Mouse (Mus musculus): Measurements from ENCODE around the gene Hsd17b1.
A peak's percentile ranks its signal among the peaks of the same experiment; 100 is the strongest.

Gene Hsd17b1

GRCm38 (mm10) chr11:101061049-101061448 is 17.2 kb upstream of the Hsd17b1 start:
- DNase-seq (ENCODE audit: low spot score) = no peak

- peak; percentile 79 for DNase-seq (ENCODE audit: low spot score)
These were observed 15.9 kb upstream of the Hsd17b1 start for GRCm38 (mm10) chr11:101062165-101062884.

DNA sequence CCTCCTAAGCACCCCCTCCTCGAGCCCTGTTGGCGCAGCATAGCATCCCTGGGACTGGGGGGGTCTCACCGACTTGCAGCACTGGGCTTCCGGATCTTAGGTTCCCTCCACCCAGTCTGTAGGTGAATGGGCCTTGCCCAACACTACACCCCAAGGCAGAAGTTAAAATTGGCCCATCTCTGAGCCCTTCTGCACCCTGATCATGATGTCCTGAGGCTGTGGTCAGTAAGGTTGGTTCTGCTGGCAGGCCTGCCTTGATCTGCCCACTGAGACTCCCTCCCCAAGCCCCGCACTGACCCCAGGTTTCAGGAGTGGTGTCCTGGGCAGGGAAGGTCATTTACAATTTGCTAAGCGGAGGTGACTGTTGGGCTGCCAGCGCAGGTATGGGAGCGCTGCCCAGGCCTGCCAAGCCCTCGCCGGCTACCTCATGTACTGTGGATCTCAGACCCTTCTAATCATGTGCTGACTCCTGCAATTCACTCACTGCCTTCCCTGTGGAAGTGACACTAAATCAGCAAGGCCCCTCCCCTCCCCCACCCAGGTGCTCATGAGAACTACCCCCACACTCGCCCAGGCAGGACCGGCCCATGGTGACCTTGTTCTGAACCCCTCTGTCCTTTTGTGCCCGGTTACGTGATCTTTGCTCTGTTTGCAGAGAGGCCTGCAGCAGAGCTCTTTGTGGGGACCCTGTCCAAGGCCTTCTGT is 15.1 kb upstream of the Hsd17b1 start:
- DNase-seq (ENCODE audit: low spot score) = no peak

DNA sequence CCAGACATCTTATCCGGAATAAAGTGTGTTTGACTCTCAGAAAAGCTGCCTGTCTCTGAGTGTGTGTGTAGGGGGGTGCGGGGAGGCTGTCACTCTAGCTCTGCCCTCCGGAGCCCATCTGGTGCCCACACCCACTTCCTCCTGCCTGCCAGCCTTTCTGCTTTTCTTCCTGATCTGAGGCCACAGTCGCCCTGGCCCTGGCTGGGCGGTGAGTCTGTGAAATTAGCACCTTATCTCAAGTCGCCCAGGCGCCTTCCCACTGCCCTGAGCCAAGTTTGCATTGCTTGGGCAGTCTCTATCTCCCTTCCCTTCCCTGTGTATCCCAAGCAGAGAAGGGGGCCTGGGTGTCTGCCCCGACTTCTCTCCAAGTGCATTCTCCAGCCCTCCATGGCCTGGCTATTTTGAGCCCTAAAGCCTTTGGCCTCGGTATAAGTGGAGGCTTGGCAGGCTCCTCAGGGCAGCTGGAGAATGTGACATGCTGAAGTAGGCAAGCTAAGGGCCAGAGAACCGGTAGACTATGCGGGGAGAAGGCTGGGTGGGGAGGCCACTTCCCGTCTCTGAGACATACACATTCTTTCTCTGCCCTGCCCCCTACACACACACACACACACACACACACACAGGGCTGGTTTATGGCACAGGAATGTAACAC is 14.4 kb upstream of the Hsd17b1 start:
- DNase-seq (ENCODE audit: low spot score) = peak; percentile 88

- no peak for DNase-seq (ENCODE audit: low spot score)
These were observed 13.7 kb upstream of the Hsd17b1 start for GRCm38 (mm10) chr11:101064462-101064861.

DNA sequence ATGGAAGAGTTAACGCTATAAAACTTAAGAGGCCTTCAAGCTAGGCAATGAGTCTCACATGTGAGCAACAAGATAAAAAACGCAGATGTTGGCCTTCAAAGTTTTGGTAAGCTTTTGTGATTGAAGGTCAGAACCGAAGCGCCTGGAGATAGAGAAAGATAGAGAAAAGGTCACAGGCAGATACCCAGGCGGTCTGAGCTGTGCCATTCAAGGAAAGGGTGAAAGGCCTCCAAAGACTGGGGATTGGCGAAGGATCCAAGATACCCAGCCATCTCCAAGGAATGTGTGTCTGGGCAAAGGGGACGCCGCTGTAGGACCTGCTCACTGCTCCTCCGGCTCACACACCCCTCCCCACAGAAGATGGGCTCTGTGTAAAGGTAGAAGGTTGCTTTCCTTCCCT is 13.2 kb upstream of the Hsd17b1 start:
- DNase-seq (ENCODE audit: low spot score) = no peak

GRCm38 (mm10) chr11:101066549-101067412 is 11.4 kb upstream of the Hsd17b1 start:
- DNase-seq (ENCODE audit: low spot score) = peak; percentile 83

DNA sequence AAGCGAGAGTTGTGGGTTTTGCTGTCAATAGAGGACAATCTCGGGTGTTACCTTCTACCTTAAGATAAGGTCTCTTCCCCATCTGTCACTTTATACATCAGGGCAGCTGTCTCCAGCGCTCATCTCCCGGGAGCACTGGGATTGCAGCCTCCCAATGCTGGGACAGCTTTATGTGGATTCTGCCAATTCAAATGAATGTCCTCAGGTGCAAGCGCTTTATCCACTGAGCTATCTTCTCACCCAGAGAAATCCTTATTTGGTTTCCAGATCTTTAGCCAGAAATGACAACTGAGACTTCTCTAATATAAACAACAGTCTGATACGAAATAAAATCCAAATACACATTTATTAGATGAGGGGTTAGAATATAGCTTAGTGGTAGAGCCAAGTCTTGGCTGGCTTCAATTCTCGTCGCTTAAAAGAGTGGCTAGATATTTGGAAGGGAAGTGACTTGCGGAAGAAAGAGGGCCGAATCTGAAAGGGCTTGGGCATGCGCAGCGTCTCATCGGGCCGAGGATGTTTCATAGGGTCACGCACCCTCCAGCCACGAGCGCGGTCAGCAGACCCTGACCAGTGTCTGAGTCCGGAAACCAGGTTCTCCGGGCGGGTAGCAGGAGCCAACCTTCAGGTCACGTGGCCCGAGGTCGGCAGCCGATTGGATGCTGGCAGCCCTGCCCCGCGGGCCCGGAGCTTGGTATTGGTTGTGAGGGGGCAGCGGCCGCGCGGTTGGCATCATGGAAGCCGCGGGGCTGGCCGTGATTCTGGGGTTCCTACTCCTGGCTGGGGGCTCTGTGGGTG is 8.6 kb upstream of the Hsd17b1 start, which contains the start of gene Naglu:
Gene Naglu, plus strand, starts transcription at position 622 of the 798 bp plus-strand sequence.
- peak; percentile 97 for DNase-seq (ENCODE audit: low spot score)

DNA sequence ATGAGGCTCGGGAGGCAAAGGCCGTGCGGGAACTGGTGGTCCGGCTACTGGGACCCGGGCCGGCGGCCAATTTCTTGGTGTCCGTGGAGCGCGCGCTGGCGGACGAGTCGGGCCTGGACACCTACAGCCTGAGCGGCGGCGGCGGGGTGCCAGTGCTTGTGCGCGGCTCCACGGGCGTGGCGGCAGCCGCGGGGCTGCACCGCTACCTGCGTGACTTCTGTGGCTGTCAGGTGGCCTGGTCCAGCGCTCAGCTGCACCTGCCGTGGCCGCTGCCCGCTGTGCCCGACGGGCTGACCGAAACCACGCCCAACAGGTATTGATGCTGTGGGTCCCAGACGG is 8.1 kb upstream of the Hsd17b1 start:
- DNase-seq (ENCODE audit: low spot score) = no peak

DNA sequence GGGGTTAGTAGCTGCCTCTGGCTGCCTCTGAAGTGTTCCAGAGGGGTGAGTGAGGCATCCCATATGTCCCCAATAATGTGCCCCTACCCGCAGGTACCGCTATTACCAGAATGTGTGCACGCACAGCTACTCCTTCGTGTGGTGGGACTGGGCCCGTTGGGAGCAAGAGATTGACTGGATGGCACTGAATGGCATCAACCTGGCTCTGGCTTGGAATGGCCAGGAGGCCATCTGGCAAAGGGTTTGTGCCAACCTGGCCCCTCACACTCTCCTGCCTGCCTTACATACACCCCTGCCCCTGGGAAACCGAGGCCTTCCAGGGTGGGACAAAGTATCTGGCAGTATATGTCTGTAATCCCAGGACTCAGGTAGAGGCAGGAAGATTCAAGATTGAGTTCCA is 7.2 kb upstream of the Hsd17b1 start:
- DNase-seq (ENCODE audit: low spot score) = no peak

GRCm38 (mm10) chr11:101071810-101072428 is 6.3 kb upstream of the Hsd17b1 start:
- no peak for DNase-seq (ENCODE audit: low spot score)

- no peak for DNase-seq (ENCODE audit: low spot score)
These were observed 1.5 kb downstream of the Hsd17b1 start for GRCm38 (mm10) chr11:101079746-101080145.

DNA sequence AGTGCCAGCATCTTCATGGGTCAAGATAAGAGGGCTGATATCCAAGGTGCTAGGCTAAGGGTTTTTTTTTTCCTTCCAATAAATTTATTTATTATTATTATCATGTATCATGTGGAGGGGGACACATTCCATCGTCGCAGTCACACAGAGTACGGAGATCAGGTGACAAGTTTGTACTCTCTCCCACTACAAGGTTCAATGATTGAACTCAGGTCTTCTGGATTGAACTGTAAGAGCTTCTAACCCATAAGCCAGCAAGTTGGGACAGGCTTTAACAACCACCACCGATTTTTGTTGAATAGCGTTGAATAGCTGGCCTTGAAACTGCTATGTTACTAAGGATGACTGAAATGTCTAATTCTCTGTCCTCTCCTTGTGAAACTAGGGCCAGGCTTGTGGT is 2.2 kb downstream of the Hsd17b1 start:
- no peak for DNase-seq (ENCODE audit: low spot score)

- no peak for DNase-seq (ENCODE audit: low spot score)
These were observed 3.4 kb downstream of the Hsd17b1 start for GRCm38 (mm10) chr11:101081659-101082058.

- peak; percentile 88 for DNase-seq (ENCODE audit: low spot score)
These were observed 4.2 kb downstream of the Hsd17b1 start, which contains the start of gene Coasy for GRCm38 (mm10) chr11:101082208-101083082. Gene Coasy (plus strand): TSS chr11:101082565.

DNA sequence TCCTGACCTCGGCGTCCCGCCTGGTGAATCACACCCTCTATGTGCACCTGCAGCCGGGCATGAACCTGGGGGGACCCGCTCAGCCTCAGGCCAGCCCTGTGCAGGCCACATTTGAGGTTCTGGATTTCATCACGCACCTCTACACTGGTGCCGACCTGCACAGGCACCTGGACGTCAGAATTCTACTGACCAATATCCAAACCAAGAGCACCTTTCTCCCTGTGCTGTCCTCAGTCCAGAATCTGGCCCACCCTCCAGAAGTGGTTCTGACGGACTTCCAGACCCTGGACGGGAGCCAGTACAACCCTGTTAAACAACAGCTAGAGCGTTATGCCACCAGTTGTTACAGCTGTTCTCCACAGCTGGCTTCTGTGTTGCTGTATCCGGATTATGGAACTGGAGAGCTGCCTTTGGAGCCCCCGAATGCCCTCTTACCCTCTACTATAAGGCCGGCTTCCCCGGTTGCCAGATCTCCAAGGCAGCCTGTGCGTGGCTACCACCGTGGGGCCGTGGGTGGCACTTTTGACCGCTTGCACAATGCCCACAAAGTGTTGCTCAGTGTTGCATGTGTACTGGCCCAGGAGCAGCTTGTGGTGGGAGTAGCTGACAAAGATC is 5.0 kb downstream of the Hsd17b1 start:
- DNase-seq (ENCODE audit: low spot score) = no peak

DNA sequence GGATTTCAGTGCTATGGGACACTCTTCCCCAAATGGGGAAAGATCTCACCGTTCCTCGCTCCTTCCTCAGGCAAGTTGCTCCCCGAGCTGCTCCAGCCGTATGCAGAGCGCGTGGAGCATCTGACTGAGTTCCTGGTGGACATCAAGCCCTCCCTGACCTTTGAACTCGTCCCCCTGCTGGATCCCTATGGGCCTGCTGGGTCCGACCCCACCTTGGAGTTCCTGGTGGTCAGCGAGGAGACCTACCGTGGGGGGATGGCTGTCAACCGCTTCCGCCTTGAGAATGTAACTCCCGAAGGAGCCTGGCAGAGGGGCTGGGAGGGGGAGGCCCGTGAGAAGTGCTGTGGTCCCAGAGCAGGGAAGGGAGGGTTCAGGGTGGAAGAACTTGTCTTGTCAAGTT is 6.0 kb downstream of the Hsd17b1 start:
- no peak for DNase-seq (ENCODE audit: low spot score)

DNA sequence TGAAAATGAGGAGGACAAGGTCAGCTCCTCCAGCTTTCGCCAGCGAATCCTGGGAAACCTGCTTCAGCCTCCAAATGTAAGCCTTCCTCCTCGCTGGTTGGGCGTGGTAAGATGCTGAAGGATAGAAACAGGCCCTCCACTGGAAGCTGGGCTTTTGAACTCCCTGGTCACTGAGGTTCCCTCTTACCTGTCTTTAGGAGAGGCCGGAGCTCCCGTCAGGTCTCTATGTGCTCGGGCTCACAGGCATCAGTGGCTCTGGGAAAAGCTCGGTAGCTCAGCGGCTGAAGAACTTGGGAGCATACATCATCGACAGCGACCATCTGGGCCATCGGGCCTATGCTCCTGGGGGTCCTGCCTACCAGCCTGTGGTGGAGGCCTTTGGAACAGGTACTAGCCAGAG is 6.6 kb downstream of the Hsd17b1 start:
- no peak for DNase-seq (ENCODE audit: low spot score)

- no peak for DNase-seq (ENCODE audit: low spot score)
These were observed 7.6 kb downstream of the Hsd17b1 start for GRCm38 (mm10) chr11:101085617-101086322.
